Mouse (Mus musculus) hindbrain, embryonic 10.5 days (tissue): ENCODE results near the gene Ptprn2. TPM values are rescaled to one million over a fixed set of nuclear protein-coding genes. Genes with fewer than 3 reads are reported as not detected.

ENCODE experiments used
- DNase-seq: peaks from one replicate; pipeline ENCODE4 v3.0.0-alpha.2; 2017; ENCODE audit warnings: low spot score
- H3K27ac ChIP-seq: fragments of 300-500 bp; sonication (generic); 2 replicates; pipeline ENCODE4 v1.5.1; 2016; ENCODE audit warnings: mild to moderate bottlenecking, moderate library complexity
- H3K27me3 ChIP-seq: fragments of 300-500 bp; sonication (generic); 2 replicates; pipeline ENCODE4 v1.6.1; 2016; ENCODE audit warnings: mild to moderate bottlenecking; ENCODE audit not compliant: poor library complexity, insufficient read depth, severe bottlenecking
- H3K36me3 ChIP-seq: fragments of 300-500 bp; sonication (generic); 2 replicates; pipeline ENCODE4 v1.6.1; 2016; ENCODE audit warnings: mild to moderate bottlenecking, moderate library complexity
- H3K4me1 ChIP-seq: fragments of 300-500 bp; sonication (generic); replicated peaks from 2 replicates; pipeline ENCODE4 v1.6.1; 2016; ENCODE audit warnings: mild to moderate bottlenecking
- H3K4me3 ChIP-seq: fragments of 300-500 bp; sonication (generic); 2 replicates; pipeline ENCODE4 v1.5.1; 2016; ENCODE audit warnings: mild to moderate bottlenecking, moderate library complexity
- H3K9me3 ChIP-seq: fragments of 300-500 bp; sonication (generic); 2 replicates; pipeline ENCODE4 v1.6.1; 2016; ENCODE audit warnings: mild to moderate bottlenecking, moderate library complexity
- WGBS: fragments of 180-500 bp; shearing (Covaris S2); methylation state at CpG from one replicate; pipeline ENCODE4 v1.1.7; 2016; 5-methylcytosine and 5-hydroxymethylcytosine counted together
- microRNA counts: library from miRNA; unstranded; fragments of <30 nt; microRNA quantifications from one replicate; lab custom pipeline; 2017
- polyA plus RNA-seq: library from polyadenylated mRNA; unstranded; fragments of >200 nt; fragmentation: Nextera tagmentation; extraction: Ambion mirVana; gene quantifications from 2 replicates; pipeline ENCODE4 v1.2.1, GENCODE M21; 2016

Ptprn2 gene
- polyA plus RNA-seq, 1 experiment from 2014 or later: 6.4 TPM

- no peak for DNase-seq
- no peak overlapping the region for H3K4me3 ChIP-seq
- H3K27me3 ChIP-seq: no peaks in the 10 kb centered on the region
- H3K27ac ChIP-seq: peak overlapping the region; percentile 69
- peaks cover 24% of the 10 kb centered on the region for H3K4me1 ChIP-seq
- H3K9me3 ChIP-seq: no peaks in the 10 kb centered on the region
- 59% methylated on average over 5 of the region's 5 CpGs for WGBS
- H3K36me3 ChIP-seq: no peaks in the 10 kb centered on the region
Measured at GRCm38 (mm10) chr12:117305625-117306105, 820.1 kb downstream of the Ptprn2 start.

GRCm38 (mm10) chr12:117312079-117312478 is 826.6 kb downstream of the Ptprn2 start:
- DNase-seq: no peak
- Histone ChIP-seq H3K36me3 (no peaks in the 10 kb centered on the region), H3K27ac (no peak overlapping the region), H3K9me3 (peaks cover 2% of the 10 kb centered on the region; the same call in 1 of the 2 replicates), H3K4me1 (peaks cover 13% of the 10 kb centered on the region), H3K27me3 (no peaks in the 10 kb centered on the region), H3K4me3 (no peak overlapping the region)
- 90% methylated on average over 6 of the region's 6 CpGs for WGBS

GRCm38 (mm10) chr12:117314987-117315386 is 829.5 kb downstream of the Ptprn2 start:
- Histone ChIP-seq H3K9me3 (peaks cover 11% of the 10 kb centered on the region), H3K36me3 (no peaks in the 10 kb centered on the region), H3K27me3 (no peaks in the 10 kb centered on the region), H3K27ac (0 out of 2 replicates have a peak overlapping the region, but pooled peaks have one; percentile 13), H3K4me3 (no peak overlapping the region), H3K4me1 (peaks cover 13% of the 10 kb centered on the region)
- WGBS: 52% methylated on average over 2 of the region's 2 CpGs
- DNase-seq: no peak

- no peaks in the 10 kb centered on the region for H3K27me3 ChIP-seq
- H3K4me3 ChIP-seq: no peak overlapping the region
- DNase-seq: no peak
- no peaks in the 10 kb centered on the region for H3K36me3 ChIP-seq
- 86% methylated on average over 3 of the region's 3 CpGs for WGBS
- H3K4me1 ChIP-seq: peaks cover 13% of the 10 kb centered on the region
- H3K27ac ChIP-seq: no peak overlapping the region
- peaks cover 11% of the 10 kb centered on the region for H3K9me3 ChIP-seq
Measured at GRCm38 (mm10) chr12:117315661-117316060, 830.1 kb downstream of the Ptprn2 start.

DNA sequence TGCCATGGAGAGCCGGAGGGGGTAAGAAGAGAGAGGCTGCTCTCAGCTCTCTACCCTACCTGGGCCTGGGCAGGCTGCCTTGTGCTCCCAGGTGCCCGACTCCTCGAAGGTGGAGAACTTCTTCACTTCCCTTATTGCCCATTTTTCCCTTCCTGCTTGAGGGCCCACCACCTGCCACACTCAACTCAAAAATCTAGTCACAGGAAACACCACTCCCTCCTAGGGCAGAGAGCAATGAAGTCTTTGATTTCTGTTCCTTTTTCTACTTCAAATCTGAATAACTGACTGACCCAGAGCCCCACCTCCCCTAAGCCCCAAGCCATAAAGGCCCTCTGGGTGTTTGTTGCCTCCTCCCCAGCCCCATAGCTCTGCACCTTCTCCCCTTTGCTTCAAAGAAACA is 832.7 kb downstream of the Ptprn2 start:
- H3K27ac ChIP-seq: no peak overlapping the region
- no peaks in the 10 kb centered on the region for H3K36me3 ChIP-seq
- H3K4me3 ChIP-seq: no peak overlapping the region
- H3K27me3 ChIP-seq: no peaks in the 10 kb centered on the region
- WGBS: 94% methylated on average over 3 of the region's 3 CpGs
- H3K4me1 ChIP-seq: peaks cover 13% of the 10 kb centered on the region
- DNase-seq: no peak
- H3K9me3 ChIP-seq: peaks cover 11% of the 10 kb centered on the region

DNA sequence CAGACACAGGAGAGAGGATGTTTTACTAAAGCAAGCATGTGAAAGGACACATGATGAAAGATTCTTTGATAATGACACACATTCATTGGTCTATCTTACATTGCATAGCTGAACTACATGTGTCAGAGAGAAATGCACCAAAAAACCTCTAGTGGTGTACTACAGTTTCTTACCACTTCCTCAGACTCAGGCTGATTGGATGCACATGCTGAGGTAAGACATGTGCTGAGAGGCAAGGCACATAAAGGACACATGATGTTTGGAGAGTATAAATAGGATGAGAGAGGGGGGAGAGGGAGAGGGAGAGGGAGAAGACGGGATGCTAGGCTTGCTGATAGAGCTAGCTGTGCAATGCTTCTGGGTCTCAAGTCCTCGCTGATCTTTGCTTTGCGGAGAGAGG is 837.5 kb downstream of the Ptprn2 start:
- Histone ChIP-seq H3K36me3 (no peaks in the 10 kb centered on the region), H3K27me3 (no peaks in the 10 kb centered on the region), H3K9me3 (peaks cover under 1% of the 10 kb centered on the region; the same call in 1 of the 2 replicates), H3K27ac (no peak overlapping the region), H3K4me3 (no peak overlapping the region), H3K4me1 (no peaks in the 10 kb centered on the region)
- WGBS: 74% methylated on average over 2 of the region's 3 CpGs
- no peak for DNase-seq

MicroRNAs within 50 kb of the gene (microRNA counts, 519-probe panel; counts per million panel counts)
- 1,255 counts per million, percentile 77 among the panel's probes with 10 or more counts for microRNA mmu-miR-153 (lab: Ali Mortazavi, UCI)

Other genes with a start within 250 kb of the Ptprn2 start
- gene Wdr60, start 222.7 kb upstream of the Ptprn2 start, polyA plus RNA-seq: 14.7 and 16.0 TPM in 2 replicates
- not detected in 2 replicates for gene Gm11027, start 210.3 kb upstream of the Ptprn2 start, polyA plus RNA-seq
- gene Esyt2, start 204.5 kb upstream of the Ptprn2 start, polyA plus RNA-seq: 10.4 and 13.6 TPM in 2 replicates
- gene Ncapg2, start 80.3 kb upstream of the Ptprn2 start, polyA plus RNA-seq: 33.5 and 47.2 TPM in 2 replicates